Mouse (Mus musculus) 416B (cell line): ENCODE measurements around the gene Helt.
A peak's percentile ranks its signal among the peaks of the same experiment; 100 is the strongest.

Experiments used
- DNase-seq: peaks from one replicate; pipeline ENCODE4 v3.0.0; 2011; ENCODE audit warnings: low read depth

The Helt gene

DNA sequence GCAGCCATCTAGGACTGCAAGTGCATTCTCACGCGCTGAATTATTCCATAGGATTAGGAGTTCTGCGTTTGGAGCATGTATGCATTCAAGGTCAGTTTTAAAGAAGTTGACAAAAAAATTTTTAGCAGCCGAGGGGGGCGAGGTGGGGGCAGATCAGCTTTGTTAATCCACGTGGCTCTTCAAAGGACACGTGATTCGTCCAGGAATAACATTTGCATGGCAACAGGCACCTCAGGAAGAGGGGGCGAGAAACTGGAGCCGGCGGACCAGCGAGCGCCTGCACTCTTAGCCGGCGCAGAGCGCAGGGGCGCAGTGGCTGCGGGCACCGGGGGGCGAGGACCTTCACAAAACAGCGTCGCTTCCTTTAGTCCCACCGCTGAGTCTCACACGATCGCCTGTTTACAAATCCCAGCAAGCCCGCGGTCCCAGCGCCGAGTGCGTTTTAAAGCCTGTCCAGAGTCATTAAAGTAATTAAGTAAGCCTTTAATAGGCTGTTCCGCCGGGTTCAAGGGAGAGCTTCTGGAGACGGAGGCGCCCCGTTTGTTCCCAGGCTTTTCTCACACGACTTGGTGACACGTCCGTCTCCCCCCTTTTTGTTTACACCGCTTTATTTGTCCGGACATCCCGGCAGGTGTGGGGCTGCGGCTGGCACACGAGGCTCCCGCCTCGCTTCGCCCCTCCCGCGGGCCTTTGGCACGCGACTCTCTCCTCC lies at the start of gene Helt:
Gene Helt, minus strand, starts transcription at position 491 of the 712 bp plus-strand sequence.
- no peak for DNase-seq

- DNase-seq = no peak
Measured at GRCm38 (mm10) chr8:46342272-46342671, 47.8 kb upstream of the Helt start.

GRCm38 (mm10) chr8:46340381-46341273 lies 46.2 kb upstream of the Helt start:
- DNase-seq = peak; percentile 31

DNA sequence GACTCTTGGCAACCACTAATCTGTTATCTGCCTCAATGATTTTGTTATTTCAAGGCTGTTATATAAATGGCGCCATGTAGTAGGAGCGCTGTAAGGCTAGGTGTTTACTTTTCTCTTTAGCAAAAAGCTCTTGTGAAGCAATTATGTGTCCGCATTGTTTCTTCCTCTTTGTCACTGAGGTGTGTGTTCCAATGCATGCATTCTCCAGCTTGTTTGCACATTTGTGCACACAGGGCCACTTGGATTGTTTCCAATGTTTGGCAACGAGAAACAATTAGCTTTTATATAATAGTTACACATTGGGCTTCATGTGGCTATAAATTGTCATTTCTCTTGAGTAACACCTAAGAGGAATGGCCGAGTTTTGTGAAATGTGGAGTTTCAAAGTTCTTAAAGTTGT lies 44.8 kb upstream of the Helt start:
- DNase-seq = no peak

DNA sequence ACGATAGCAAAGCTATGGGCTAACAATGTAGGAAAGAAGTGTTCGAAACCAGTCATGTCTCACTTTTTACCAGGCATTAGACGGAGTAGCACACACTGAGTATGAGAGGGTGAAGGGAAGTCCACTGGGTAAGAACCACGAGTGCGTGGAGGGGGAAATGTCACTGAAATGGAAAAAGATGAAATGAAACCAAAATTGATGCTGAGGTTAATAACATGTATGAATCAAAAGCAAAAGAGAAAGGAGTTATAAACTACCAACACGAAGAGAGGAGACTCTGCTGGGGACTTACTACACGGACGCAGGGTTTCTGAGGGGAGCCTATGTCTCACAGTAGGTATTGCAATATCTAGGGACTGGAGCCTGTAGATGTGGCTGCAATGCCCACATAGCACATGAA lies 41.9 kb upstream of the Helt start:
- DNase-seq = no peak

DNA sequence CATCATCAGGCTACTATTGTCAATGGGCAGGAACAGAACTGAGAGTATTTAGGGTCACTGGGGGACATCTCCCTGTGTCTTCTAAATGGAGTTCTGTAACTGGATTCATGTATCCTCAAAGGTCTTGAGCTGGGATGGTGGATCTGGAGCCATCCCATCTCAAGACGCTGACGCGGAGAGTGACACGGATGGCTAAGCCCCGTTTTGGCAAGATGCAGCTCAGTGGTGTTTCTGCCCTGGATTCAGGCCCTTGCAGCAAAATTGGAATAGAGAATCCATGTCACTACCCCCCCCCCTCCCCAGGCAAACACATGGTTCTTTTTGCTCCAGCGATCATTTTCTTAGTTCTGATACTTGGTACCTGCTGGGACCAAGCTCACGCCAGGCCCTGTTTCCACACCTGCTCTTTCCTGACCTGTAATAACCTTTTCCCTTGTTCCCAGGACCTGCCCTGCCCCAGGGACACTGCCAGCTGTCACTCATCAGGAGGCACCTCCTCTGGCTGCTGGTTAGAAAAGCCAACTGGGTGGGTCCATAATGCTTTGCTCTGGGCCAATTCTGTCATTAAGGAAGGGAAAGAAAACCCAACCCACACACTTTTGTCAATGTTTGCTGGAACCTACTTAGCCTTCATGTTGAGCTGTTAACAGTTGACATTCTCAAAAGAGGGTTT lies 38.1 kb upstream of the Helt start:
- DNase-seq = no peak

GRCm38 (mm10) chr8:46331801-46332200 lies 37.3 kb upstream of the Helt start:
- DNase-seq = no peak

DNA sequence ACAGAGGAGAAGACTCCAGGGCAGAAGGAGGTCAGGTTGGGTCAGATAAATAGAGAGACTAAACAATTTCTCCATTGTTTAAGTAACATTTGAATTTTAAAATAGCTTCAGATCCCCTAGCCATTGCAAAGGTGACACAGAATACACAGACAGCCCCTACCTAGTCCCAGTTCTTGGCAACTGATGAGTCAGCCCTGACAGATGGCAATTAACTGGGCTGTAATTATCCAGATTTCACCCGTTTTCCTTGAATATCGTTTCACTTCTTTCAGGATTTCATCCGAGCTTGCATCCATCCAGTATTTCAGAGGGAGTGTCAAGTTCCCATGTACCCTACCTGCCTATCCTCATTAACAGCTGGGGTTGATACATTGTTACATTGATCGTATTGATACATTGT lies 34.9 kb upstream of the Helt start:
- DNase-seq = no peak

DNA sequence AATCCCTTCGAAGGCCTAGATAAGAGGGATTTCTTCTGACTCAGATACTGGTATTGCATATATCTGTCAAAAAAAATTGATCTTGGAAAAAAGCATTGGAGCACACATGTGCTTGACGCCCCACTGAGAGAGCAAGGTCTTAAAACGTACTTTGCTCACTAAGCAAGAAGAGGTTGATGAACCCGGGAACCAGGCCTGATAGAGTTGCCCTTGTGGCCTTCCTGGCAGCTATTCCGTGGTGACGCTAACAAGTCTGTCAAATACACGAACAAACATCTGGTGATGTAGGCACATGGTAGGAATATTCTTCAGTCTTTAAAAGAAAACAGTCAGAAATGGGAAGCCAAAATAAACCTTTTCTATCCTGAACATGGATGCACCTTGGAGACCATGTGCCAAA lies 32.8 kb upstream of the Helt start:
- DNase-seq = no peak

GRCm38 (mm10) chr8:46326715-46327114 lies 32.2 kb upstream of the Helt start:
- no peak for DNase-seq

- DNase-seq = no peak
Measured at GRCm38 (mm10) chr8:46324676-46325075, 30.2 kb upstream of the Helt start.

- DNase-seq = no peak
Measured at GRCm38 (mm10) chr8:46323672-46324191, 29.3 kb upstream of the Helt start.

DNA sequence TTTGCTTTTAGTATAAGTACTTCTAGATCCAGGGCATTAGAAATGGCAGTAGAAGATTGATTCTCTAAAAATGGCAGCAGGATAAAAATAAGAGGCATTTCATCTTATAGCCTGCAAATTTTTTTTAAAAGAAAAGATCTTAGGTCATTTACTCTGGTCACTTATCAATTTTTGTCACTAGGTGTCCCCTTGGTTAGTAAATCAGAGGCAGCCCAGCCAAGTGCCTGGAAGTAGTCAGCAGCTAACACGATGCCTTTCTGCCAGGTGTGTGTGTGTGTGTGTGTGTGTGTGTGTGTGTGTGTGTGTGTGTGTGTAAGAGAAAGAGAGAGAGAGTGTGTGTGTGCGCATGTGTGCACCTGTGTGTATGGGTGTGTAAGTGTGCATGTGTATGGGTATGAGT lies 28.4 kb upstream of the Helt start:
- peak; percentile 52 for DNase-seq

DNA sequence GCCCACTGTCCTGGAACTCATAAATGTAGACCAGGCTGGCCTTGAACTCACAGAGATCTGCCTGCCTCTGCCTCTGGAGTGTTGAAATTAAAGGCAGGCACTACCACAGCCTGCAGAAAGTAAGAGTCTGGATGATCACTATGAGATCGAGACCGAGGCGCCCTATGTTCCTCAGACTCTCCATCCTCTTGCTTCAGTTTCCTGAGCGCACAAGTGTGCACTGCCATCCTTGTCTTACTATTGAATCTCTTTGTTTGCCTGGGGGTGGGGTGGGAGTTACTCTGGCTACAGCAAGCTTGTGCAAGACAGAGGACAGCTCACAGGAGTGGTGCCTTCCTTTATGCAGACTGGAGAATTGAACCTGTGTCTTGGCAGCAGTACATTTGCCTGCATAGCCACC lies 27.9 kb upstream of the Helt start:
- DNase-seq = peak; percentile 8

DNA sequence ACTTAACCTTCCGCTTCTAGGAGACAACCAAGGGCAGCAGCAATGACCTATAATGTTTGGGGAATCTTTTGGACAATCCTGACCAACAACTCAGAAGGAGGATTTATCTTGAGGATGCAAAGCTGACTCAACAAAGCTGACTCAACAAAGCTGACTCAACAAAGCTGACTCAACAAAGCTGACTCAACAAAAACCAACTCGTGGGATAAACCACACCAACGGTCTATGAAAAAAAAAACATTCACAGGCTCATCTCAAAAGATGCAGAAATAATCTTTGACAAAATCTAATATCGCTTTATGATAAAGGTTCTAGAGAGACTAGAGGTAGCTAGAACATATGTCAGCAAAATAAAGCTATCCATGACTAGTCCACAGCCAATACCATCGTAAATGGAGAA lies 24.3 kb upstream of the Helt start:
- DNase-seq = peak; percentile 35

DNA sequence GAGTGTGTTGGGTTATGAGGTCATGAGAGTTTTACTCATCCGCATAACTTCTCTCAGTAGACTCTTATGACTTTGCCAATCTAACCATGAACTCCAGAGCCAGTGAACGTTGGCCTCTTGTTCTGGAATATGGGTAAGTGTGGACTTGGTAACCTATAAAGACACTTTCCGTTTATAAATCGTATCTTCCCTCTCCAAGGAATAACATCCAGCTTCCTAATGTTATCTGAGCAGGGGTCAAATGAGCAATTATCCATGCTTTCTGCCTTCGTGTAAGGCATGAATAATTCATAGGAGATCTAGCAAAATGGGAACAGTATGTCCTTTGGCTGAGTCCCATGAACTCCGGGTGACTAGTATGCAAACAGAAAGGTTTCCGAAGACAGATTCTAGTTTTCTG lies 22.7 kb upstream of the Helt start:
- DNase-seq = no peak

DNA sequence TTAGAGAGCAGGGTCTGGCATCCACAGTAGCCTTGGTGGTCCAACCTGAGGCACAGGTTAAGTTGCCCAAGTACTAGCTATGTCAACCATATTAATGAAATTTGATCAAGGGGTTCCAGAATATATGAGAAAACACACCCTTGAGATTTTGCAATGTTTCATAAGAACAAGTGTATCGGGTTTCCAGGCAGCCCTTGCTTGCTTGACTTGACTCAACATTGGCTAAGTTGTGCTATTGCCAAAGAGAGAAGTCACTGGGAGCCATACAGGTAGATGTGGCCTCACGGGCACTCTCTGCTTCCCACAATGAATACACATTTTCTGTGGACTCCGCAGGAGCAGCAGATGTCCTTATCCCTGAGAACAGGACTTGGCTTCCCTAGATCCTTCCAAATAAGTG lies 19.3 kb upstream of the Helt start:
- peak; percentile 47 for DNase-seq

- peak; percentile 89 for DNase-seq
Measured at GRCm38 (mm10) chr8:46311159-46311558, 16.7 kb upstream of the Helt start.

DNA sequence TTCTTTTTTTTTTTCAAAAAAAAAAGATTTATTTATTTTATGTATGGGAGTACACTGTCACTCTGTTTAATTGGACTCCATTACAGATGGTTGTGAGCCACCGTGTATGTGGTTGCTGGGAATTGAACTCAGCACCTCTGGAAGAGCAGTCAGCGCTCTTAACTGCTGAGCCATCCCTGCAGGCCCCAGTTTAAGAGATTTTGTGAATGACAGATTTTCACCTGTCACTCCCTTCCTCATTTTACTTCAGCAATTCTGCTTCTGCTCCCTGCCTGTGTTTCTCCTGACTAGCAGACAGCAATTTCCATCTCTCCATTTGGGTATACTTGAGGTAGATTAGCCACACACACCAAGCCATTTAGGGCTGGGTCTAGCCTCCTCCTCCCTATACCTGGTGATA lies 13.7 kb upstream of the Helt start:
- DNase-seq = no peak

DNA sequence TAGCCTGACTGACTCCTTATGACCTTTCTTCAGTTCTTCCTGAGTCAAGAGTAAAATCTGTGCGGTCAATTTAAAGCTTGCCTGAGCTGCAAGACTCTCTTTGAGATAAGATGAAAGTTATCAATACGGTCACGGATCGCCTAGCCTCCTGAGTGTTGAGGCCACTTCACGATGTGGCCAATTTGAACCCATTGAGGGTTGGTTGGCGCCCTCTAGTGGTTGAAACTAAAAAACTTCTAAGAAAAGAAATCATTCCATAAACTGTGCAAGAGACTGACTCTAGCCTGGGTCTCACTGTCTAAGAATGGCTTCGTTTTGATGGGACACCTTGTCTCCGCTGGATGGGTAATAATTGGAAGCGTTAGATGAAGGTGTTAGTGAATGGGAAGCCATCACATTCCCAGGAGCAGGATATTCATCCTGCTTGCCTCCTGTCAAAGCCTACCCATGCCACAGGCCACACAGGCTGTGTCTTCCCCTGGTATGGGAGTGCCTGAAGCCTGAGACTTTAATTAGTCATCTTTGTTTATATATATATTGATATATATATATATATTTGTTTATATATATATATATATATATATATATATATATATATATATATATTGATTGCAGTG lies 11.4 kb upstream of the Helt start:
- DNase-seq = peak; percentile 71

GRCm38 (mm10) chr8:46302121-46302520 lies 7.7 kb upstream of the Helt start:
- no peak for DNase-seq

GRCm38 (mm10) chr8:46298847-46299246 lies 4.4 kb upstream of the Helt start:
- DNase-seq = no peak
